Mouse (Mus musculus) CH12.LX (cell line): ENCODE results near the gene Sox21.

Experiments used
- CTCF ChIP-seq, 2 experiments: IDR thresholded peaks in 1 of 2; conservative IDR thresholded peaks in 1 of 2; 2 replicates each; pipeline ENCODE4 v1.5.1; 2011 to 2012; ENCODE audit warnings: low read depth in 2 of 2, low read length in 2 of 2, improper control_type of control experiment in 1 of 2, inconsistent platforms in 1 of 2, mild to moderate bottlenecking in 1 of 2, moderate library complexity in 1 of 2
- EP300 ChIP-seq: IDR thresholded peaks from 2 replicates; pipeline ENCODE4 v1.6.1; 2011; ENCODE audit warnings: low read length, improper control_type of control experiment
- IRF4 ChIP-seq: IDR thresholded peaks from 2 replicates; pipeline ENCODE4 v1.6.1; 2014; ENCODE audit warnings: low read depth, mild to moderate bottlenecking, inconsistent platforms, low read length, improper control_type of control experiment
- JUND ChIP-seq: conservative IDR thresholded peaks from 2 replicates; pipeline ENCODE4 v1.6.1; 2011; ENCODE audit warnings: low read depth, low read length, improper control_type of control experiment
- NELFE ChIP-seq: IDR thresholded peaks from 2 replicates; pipeline ENCODE4 v1.6.1; 2011; ENCODE audit warnings: low read depth, low read length, improper control_type of control experiment
- PAX5 ChIP-seq: IDR thresholded peaks from 2 replicates; pipeline ENCODE4 v1.6.1; 2012; ENCODE audit warnings: low read length, inconsistent platforms, mixed read lengths
- POLR2A ChIP-seq: IDR thresholded peaks from 2 replicates; pipeline ENCODE4 v1.6.1; 2011; ENCODE audit warnings: low read depth, mild to moderate bottlenecking, improper control_type of control experiment, low read length
- POLR2AphosphoS2 ChIP-seq: IDR thresholded peaks from 2 replicates; pipeline ENCODE4 v1.6.1; 2011; ENCODE audit warnings: low read depth, low read length, improper control_type of control experiment
- SIN3A ChIP-seq: IDR thresholded peaks from 2 replicates; pipeline ENCODE4 v1.6.1; 2012; ENCODE audit warnings: low read length, improper control_type of control experiment, inconsistent platforms
- USF1 ChIP-seq: IDR thresholded peaks from 2 replicates; pipeline ENCODE4 v1.6.1; 2014; ENCODE audit warnings: low read depth, mild to moderate bottlenecking, inconsistent platforms, low read length, improper control_type of control experiment
- USF2 ChIP-seq: conservative IDR thresholded peaks from 2 replicates; pipeline ENCODE4 v1.6.1; 2011; ENCODE audit warnings: low read depth, low read length, improper control_type of control experiment
- ZKSCAN1 ChIP-seq: IDR thresholded peaks from 2 replicates; pipeline ENCODE4 v1.6.1; 2012; ENCODE audit warnings: low read depth, inconsistent platforms, low read length, improper control_type of control experiment, borderline replicate concordance
- ZMIZ1 ChIP-seq: IDR thresholded peaks from 2 replicates; pipeline ENCODE4 v1.6.1; 2012; ENCODE audit warnings: low read depth, mild to moderate bottlenecking, inconsistent platforms, low read length, improper control_type of control experiment
- ZNF384 ChIP-seq: IDR thresholded peaks from 2 replicates; pipeline ENCODE4 v1.6.1; 2012; ENCODE audit warnings: low read depth, low read length, improper control_type of control experiment, inconsistent platforms

GRCm38 (mm10) chr14:118209642-118210041 lies 27.2 kb downstream of the Sox21 start:
- TF ChIP-seq CTCF (conservative IDR thresholded peaks at IDR 0.05 in 1 of 2, IDR thresholded peaks at IDR 0.05 in 1 of 2; ENCODE audit: low read depth in 2 of 2, low read length in 2 of 2), result peak; percentile 29 to 73; a peak in 2 of 4 replicates
- TF ChIP-seq POLR2A, result no peak
- no peak for TF ChIP-seq EP300
- no peak for TF ChIP-seq PAX5
- TF ChIP-seq USF1, result no peak
- no peak for TF ChIP-seq POLR2AphosphoS2
- TF ChIP-seq JUND, result no peak
- no peak for TF ChIP-seq SIN3A
- TF ChIP-seq ZMIZ1, result no peak
- no peak for TF ChIP-seq IRF4
- no peak for TF ChIP-seq USF2
- no peak for TF ChIP-seq NELFE
- no peak for TF ChIP-seq ZNF384
- TF ChIP-seq ZKSCAN1, result no peak
